Mouse (Mus musculus) spleen, adult 2 months (tissue): Measurements from ENCODE around the gene Pcdh8.

ENCODE experiments used
- CTCF ChIP-seq: fragments of 200-500 bp; IDR thresholded peaks from 2 replicates; pipeline ENCODE4 v1.5.1; 2011; ENCODE audit warnings: mild to moderate bottlenecking, inconsistent platforms; ENCODE audit not compliant: insufficient read depth, insufficient read length, insufficient replicate concordance; ENCODE audit errors: extremely low read depth
- POLR2A ChIP-seq: fragments of 200-500 bp; IDR thresholded peaks from 2 replicates; pipeline ENCODE4 v1.6.1; 2011; ENCODE audit warnings: low read depth, low read length, inconsistent platforms

GRCm38 (mm10) chr14:79736781-79737180 lies 34.3 kb downstream of the Pcdh8 start:
- TF ChIP-seq CTCF (no peak), POLR2A (no peak)
